7 mouse cellular contexts compared by ENCODE assay signal in the genomic region with DNA sequence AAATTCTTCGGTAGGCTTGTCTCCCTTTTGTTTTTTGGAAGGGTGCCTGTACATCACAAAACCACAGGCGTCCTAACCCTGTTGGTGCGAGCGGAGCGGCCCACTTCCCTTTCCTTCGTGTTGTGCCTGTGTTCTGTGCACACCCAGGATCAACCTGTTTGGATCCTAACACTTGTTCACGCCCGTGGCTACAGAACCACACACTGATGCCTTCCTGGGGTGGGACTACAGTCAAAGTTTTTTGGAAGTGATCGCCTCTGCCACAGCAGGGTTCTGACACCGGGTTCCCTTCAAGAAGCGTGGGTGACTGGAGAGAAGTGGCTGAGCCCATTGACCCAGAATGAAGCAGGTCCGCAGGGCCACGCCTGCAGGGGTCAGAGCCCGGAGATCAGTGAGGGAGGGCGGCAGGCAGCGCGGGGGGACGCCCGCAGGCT. TPM values are rescaled to one million over a fixed set of nuclear protein-coding genes. Genes with fewer than 3 reads are reported as not detected.
DNase-seq lines count a peak whose midpoint lies in the region; ATAC-seq and TF ChIP-seq lines count a peak whose summit lies in the region.

No protein-coding gene starts in this region.

- H3K4me1 ChIP-seq in lung, embryonic 16.5 days (replicated peaks; ENCODE audit: control insufficient read depth, insufficient read depth, low read length): peaks cover 9% of the 10 kb centered on the region
- no peaks in the 10 kb centered on the region; the same call in 1 of the 2 replicates for H3K4me1 ChIP-seq in cortical plate, adult 2 months (ENCODE audit: control insufficient read depth, insufficient read depth, low read length)
- peaks cover 17% of the 10 kb centered on the region for H3K4me1 ChIP-seq in hindbrain, embryonic 15.5 days (replicated peaks)
- H3K4me1 ChIP-seq in midbrain, embryonic 13.5 days (replicated peaks): peaks cover 18% of the 10 kb centered on the region

- H3K27ac ChIP-seq in lung, embryonic 16.5 days (ENCODE audit: low read length): peak overlapping the region; percentile 63
- no peak overlapping the region for H3K27ac ChIP-seq in cortical plate, adult 2 months (ENCODE audit: insufficient read depth, low read length)
- peak overlapping the region; percentile 85 for H3K27ac ChIP-seq in hindbrain, embryonic 15.5 days (replicated peaks)
- H3K27ac ChIP-seq in midbrain, embryonic 13.5 days: peak overlapping the region; percentile 59

- no peak for TF ChIP-seq POLR2A in cortical plate, adult 2 months (IDR thresholded peaks at IDR 0.05; ENCODE audit: extremely low read depth, insufficient read depth, low read length)

- ATAC-seq in lung, embryonic 16.5 days (ENCODE audit: low read depth): peak; percentile 67
- no peak for ATAC-seq in hindbrain, embryonic 15.5 days (ENCODE audit: low FRiP score, low read depth)
- ATAC-seq in midbrain, embryonic 13.5 days: peak; percentile 71

- H3K36me3 ChIP-seq in lung, embryonic 16.5 days (ENCODE audit: control insufficient read depth, insufficient read depth, low read length): no peaks in the 10 kb centered on the region
- H3K36me3 ChIP-seq in hindbrain, embryonic 15.5 days: no peaks in the 10 kb centered on the region; the same call in 1 of the 2 replicates
- no peaks in the 10 kb centered on the region; the same call in 1 of the 2 replicates for H3K36me3 ChIP-seq in midbrain, embryonic 13.5 days

- H3K9ac ChIP-seq in lung, embryonic 16.5 days (ENCODE audit: low read length): peak overlapping the region; percentile 83
- peak overlapping the region; percentile 63 for H3K9ac ChIP-seq in hindbrain, embryonic 15.5 days
- peak overlapping the region; percentile 72 for H3K9ac ChIP-seq in midbrain, embryonic 13.5 days (replicated peaks)

- under 1% methylated on average over 19 of the region's 19 CpGs for WGBS in lung, embryonic 16.5 days
- under 1% methylated on average over 19 of the region's 19 CpGs for WGBS in hindbrain, embryonic 15.5 days
- under 1% methylated on average over 19 of the region's 19 CpGs for WGBS in midbrain, embryonic 13.5 days

- TF ChIP-seq CTCF in cortical plate, adult 2 months (IDR thresholded peaks at IDR 0.05; ENCODE audit: extremely low read depth, insufficient read depth, low read length): no peak

- peak overlapping the region; percentile 87 for H3K4me3 ChIP-seq in lung, embryonic 16.5 days (ENCODE audit: low read length)
- H3K4me3 ChIP-seq in cortical plate, adult 2 months (ENCODE audit: insufficient read depth, low read length): peak overlapping the region; percentile 61
- peak overlapping the region; percentile 62 for H3K4me3 ChIP-seq in hindbrain, embryonic 15.5 days
- H3K4me3 ChIP-seq in midbrain, embryonic 13.5 days (replicated peaks): peak overlapping the region; percentile 55

- H3K4me2 ChIP-seq in lung, embryonic 16.5 days (ENCODE audit: low read depth, low read length): peak overlapping the region; percentile 66
- peak overlapping the region; percentile 62 for H3K4me2 ChIP-seq in hindbrain, embryonic 15.5 days
- peak overlapping the region; percentile 64 for H3K4me2 ChIP-seq in midbrain, embryonic 13.5 days (replicated peaks)

- no peaks in the 10 kb centered on the region for H3K9me3 ChIP-seq in lung, embryonic 16.5 days (ENCODE audit: control insufficient read depth, low read length)
- H3K9me3 ChIP-seq in hindbrain, embryonic 15.5 days: no peaks in the 10 kb centered on the region
- H3K9me3 ChIP-seq in midbrain, embryonic 13.5 days: no peaks in the 10 kb centered on the region

- no peak for DNase-seq in lung, postnatal 25 days (ENCODE audit: low spot score)
- DNase-seq in cerebellum, adult 11 months: no peak
- no peak for DNase-seq in MN1 (ENCODE audit: low spot score)

- H3K27me3 ChIP-seq in lung, embryonic 16.5 days (ENCODE audit: control insufficient read depth, insufficient read depth, low read depth, low read length): no peaks in the 10 kb centered on the region
- no peaks in the 10 kb centered on the region for H3K27me3 ChIP-seq in hindbrain, embryonic 15.5 days
- H3K27me3 ChIP-seq in midbrain, embryonic 13.5 days: no peaks in the 10 kb centered on the region

RNA-seq across cellular contexts. Expression of gene Acadm, which starts 0.5 kb away (rescaled TPM):
- polyA plus RNA-seq in lung, embryonic 16.5 days (2015; fragmentation: Nextera tagmentation; extraction: Ambion mirVana): 72.6 and 72.7 TPM in 2 replicates
- polyA plus RNA-seq in cortical plate, adult 2 months (2012; rRNA removed): 54.4 and 62.2 TPM in 2 replicates
- 63.1 and 65.6 TPM in 2 replicates for polyA plus RNA-seq in hindbrain, embryonic 15.5 days (2015; fragmentation: Nextera tagmentation; extraction: Ambion mirVana)
- polyA plus RNA-seq in midbrain, embryonic 13.5 days (2015; fragmentation: Nextera tagmentation; extraction: Ambion mirVana): 50.6 and 53.7 TPM in 2 replicates

RNA-seq across cellular contexts. Expression of gene Slc44a5, which starts 29.3 kb away (rescaled TPM):
- 0.24 and 0.39 TPM in 2 replicates for polyA plus RNA-seq in lung, embryonic 16.5 days (2015; fragmentation: Nextera tagmentation; extraction: Ambion mirVana)
- 4.8 and 6.9 TPM in 2 replicates for polyA plus RNA-seq in cortical plate, adult 2 months (2012; rRNA removed)
- polyA plus RNA-seq in hindbrain, embryonic 15.5 days (2015; fragmentation: Nextera tagmentation; extraction: Ambion mirVana): 8.6 and 9.6 TPM in 2 replicates
- 6.8 and 7.4 TPM in 2 replicates for polyA plus RNA-seq in midbrain, embryonic 13.5 days (2015; fragmentation: Nextera tagmentation; extraction: Ambion mirVana)

RNA-seq across cellular contexts. Expression of gene Rabggtb, which starts 31.1 kb away (rescaled TPM):
- polyA plus RNA-seq in lung, embryonic 16.5 days (2015; fragmentation: Nextera tagmentation; extraction: Ambion mirVana): 45.7 and 46.4 TPM in 2 replicates
- 64.9 and 65.0 TPM in 2 replicates for polyA plus RNA-seq in cortical plate, adult 2 months (2012; rRNA removed)
- 50.5 and 55.4 TPM in 2 replicates for polyA plus RNA-seq in hindbrain, embryonic 15.5 days (2015; fragmentation: Nextera tagmentation; extraction: Ambion mirVana)
- polyA plus RNA-seq in midbrain, embryonic 13.5 days (2015; fragmentation: Nextera tagmentation; extraction: Ambion mirVana): 42.4 and 47.2 TPM in 2 replicates

RNA-seq across cellular contexts. Expression of gene Msh4, which starts 38.0 kb away (rescaled TPM):
- 0.06 and 0.08 TPM in 2 replicates for polyA plus RNA-seq in lung, embryonic 16.5 days (2015; fragmentation: Nextera tagmentation; extraction: Ambion mirVana)
- polyA plus RNA-seq in cortical plate, adult 2 months (2012; rRNA removed): 0.08 TPM in 1 of 2 replicates, not detected in the other
- 0.12 and 0.22 TPM in 2 replicates for polyA plus RNA-seq in hindbrain, embryonic 15.5 days (2015; fragmentation: Nextera tagmentation; extraction: Ambion mirVana)
- 0.13 and 0.14 TPM in 2 replicates for polyA plus RNA-seq in midbrain, embryonic 13.5 days (2015; fragmentation: Nextera tagmentation; extraction: Ambion mirVana)
